Mouse (Mus musculus) lung, adult 2 months (tissue): ENCODE data around the gene Inhbc.

Experiments used
- CTCF ChIP-seq: fragments of 200-500 bp; IDR thresholded peaks from 2 replicates; pipeline ENCODE4 v1.5.1; 2011; ENCODE audit warnings: mild to moderate bottlenecking, low read length, control low read depth; ENCODE audit not compliant: insufficient read depth
- POLR2A ChIP-seq: fragments of 200-500 bp; IDR thresholded peaks from 2 replicates; pipeline ENCODE4 v1.6.1; 2011; ENCODE audit warnings: low read depth, mild to moderate bottlenecking, control low read depth, low read length, borderline replicate concordance; ENCODE audit errors: extremely low read depth

- TF ChIP-seq POLR2A (no peak), CTCF (no peak)
Measured at GRCm38 (mm10) chr10:127336952-127337351, 33.3 kb downstream of the Inhbc start.
